Mouse (Mus musculus): ENCODE results near the gene Vmn1r194.
"Not testable (repeated sequence)": the region's sequence is repeated elsewhere in the genome, so short reads cannot be mapped to it uniquely, and the experiment has no call there.

The Vmn1r194 gene

DNA sequence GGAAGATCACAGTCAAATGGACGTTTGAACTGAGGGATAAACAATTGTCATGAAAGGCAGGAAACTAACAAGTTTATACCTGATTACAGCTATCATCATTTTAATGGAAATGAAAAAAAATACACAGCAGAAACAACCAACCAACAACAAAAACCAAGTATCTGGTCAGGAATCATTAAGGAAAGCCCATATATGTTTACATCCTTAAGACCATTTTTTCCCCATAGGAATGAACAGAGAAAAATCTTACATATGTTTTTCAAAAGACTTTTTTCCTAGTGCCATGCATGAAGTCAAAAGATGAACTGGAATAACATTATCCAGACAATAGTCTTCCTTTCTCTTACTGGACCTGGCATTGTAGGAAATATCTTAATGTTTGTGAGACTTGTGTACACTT lies at the start of gene Vmn1r194:
Gene Vmn1r194, plus strand, starts transcription at position 301 of the 400 bp plus-strand sequence.
- in situ Hi-C loops (cut with MboI, MseI) = no loop called here

DNA sequence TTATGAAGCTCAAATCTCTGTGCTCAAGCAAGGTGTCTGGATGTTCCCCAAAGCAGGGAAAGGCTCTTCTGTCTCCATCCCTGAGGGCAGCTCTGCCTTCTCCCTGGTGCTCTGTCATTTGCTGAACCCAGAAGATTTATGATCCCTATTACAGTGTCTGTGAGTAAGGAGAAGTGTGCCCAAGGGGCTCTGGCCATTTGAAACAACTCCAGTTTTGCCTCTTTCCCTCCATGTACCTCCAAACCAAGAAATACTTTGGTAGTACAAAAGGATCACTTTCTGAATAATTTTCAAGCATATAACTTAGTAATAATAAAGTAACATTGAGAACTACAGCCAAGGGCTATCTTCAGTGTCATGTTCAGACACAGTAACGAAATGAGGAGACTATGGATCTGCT lies 21.0 kb upstream of the Vmn1r194 start, which contains the start of gene Vmn1r193:
Gene Vmn1r193, minus strand, starts transcription at position 101 of the 400 bp plus-strand sequence.
- in situ Hi-C loops (cut with MboI, MseI) = not testable (repeated sequence)

DNA sequence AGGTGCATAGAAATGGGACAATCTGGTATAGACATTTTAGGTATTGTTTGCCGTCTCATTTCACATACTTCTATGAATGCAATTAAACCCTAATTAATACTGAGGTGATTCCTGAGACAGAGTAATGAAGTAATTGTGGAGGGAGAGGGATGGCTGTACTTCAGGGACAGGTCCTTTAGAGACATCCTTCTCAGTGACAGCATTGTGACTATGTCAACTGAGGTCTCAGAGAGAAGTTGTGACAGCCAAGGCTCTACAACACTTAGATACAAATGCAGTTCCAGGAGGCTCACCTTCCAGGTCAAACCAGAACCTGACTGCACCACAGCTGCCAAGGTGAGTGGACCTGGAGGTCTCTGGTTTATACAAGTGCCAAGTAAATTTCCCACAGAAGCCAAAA lies 26.2 kb downstream of the Vmn1r194 start, which contains the start of gene Vmn1r195:
Gene Vmn1r195, plus strand, starts transcription at position 301 of the 400 bp plus-strand sequence.
- in situ Hi-C loops (cut with MboI, MseI) = not testable (repeated sequence)

DNA sequence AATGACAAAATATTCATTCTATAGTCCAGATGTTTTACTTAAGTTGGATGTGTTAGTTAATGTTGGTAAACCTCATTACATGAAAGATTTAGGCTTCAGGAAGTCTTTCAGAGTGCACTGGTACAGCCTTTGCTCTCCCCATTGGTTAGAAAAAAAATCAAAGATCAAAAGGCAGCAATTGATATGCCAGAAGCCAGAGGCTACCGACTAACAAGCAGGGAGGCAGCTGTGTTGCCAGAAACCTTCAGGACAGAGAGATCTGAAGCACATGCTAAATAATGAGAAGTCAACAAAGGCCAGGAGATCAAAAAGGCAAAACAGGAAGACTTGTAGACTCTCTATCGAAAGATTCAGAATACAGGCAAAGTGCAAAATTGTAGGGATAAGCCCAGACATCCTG lies 27.7 kb downstream of the Vmn1r194 start:
- in situ Hi-C loops (cut with MboI, MseI) = no loop called here

DNA sequence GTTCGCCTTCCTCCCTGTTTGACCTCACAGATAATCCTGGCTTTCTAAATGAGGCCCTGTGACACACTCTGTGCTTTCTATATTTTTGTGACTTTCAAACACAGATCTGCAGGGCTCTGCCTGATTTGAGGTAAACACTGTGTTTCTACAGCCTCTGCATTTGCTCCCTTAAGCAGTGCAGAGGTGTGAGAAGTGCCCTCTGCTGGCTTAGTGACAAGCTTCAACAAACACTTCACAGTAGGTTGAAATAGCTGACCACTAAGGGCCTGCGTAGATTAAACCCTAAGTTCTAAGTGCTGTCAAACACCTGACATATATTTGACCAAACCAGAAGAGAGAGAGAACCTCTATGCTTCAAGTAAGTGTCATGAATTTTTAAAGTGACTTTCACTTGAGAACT lies 40.6 kb downstream of the Vmn1r194 start:
- in situ Hi-C loops (cut with MboI, MseI) = no loop called here

DNA sequence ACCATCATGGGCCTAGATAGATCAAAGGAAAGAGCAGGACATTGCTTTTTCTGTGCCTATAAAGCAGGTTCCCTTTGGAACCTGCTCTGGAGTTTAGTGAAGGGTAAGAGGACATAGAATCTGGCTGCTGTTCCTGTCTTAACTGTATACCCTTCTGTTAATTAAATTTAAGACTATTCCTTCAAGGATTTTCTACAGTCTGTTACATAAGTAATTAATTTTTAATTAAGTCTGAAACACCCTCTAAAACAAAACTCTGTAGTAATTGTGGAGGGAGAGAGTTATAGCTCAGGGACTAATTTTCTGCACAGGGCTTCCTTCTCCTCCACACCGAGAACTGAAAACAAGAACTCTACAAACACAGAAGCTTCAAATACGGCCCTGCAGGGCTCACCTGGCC lies 45.6 kb downstream of the Vmn1r194 start, which contains the start of gene Vmn1r196:
Gene Vmn1r196, plus strand, starts transcription at position 301 of the 400 bp plus-strand sequence.
- in situ Hi-C loops (cut with MboI, MseI) = no loop called here

All from regulatory T cell (primary cell).